Mouse (Mus musculus) fat pad, adult 2 months (tissue): ENCODE results near the gene Mmp28.

Experiments used
- DNase-seq: peaks from one replicate; pipeline ENCODE4 v3.0.0-alpha.2; 2011; ENCODE audit warnings: low read depth, low spot score; ENCODE audit errors: extremely low read depth

The Mmp28 gene

DNA sequence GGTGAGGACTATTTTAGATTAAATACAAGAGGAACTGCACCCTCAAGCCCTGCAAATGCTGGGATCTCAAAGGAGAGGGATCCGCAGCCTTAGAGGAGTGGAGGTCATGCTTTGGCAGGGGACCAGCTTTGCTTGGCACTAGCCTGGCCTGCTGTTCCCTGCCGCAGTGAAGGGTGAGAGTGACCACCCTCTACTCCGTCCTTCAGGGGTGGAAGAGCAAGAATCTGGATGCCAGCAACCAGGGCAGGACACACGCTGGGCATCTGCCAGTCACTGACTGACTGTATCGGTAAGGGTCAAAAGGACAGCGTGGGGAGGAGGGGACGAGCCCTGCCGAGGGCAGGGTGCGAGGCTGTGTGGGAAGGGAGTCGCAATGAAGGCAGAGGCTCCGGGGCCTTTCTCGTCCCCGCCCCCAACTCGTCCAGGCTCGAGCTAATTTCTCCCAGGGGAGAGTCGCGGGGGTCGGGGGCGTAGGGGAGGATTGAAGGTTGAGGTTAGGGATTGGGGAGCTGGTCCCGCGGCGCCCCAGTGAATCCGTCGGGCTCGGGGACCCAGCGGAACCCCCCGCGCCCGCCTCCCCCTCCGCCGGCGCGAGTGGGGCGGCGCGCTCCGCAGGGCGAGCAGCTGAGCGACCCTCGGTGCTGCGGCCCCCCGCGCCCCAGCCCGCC is 53.6 kb downstream of the Mmp28 start, which contains the start of gene Rasl10b:
Rasl10b (plus strand) TSS at position 51 of the 668 bp plus-strand sequence.
- DNase-seq = no peak

DNA sequence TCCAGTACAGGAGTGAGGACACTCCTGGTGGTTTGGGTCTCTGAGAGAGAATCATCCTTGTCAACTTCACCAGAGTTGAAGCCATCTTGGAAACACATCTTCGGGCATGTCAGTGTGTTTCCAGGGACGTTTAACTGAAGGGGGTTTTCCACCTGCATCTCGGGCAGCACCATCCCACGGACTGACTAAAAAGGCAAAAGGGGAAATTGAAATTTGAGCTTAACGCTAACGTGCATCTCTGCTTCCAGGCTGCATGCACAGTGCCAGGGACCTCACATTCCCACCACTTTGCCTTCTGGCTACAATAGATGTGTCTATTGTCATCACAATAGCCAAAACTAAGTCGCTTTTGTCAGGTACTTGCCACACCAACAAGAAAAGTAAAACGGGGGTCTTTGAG is 54.6 kb downstream of the Mmp28 start:
- DNase-seq = no peak

DNA sequence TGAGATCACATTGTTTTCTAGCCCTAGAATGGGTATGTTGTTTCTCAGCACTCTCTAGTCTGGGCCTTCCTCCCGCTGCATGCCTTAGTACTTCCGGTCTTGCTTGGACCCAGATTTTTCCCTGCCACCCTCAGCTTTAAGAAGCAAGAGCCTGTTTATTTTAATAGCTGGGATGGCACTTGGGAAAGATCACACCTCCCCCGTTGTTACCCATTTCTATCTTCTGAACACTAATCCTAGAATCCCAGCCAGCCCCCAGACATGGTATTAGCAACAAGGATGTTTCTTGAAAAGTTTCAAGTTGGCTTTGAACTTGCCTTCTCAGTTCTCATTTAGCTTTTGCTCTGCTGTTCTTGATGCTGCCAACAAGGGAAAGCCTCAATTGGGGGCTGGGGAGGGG is 56.5 kb downstream of the Mmp28 start:
- DNase-seq = no peak

DNA sequence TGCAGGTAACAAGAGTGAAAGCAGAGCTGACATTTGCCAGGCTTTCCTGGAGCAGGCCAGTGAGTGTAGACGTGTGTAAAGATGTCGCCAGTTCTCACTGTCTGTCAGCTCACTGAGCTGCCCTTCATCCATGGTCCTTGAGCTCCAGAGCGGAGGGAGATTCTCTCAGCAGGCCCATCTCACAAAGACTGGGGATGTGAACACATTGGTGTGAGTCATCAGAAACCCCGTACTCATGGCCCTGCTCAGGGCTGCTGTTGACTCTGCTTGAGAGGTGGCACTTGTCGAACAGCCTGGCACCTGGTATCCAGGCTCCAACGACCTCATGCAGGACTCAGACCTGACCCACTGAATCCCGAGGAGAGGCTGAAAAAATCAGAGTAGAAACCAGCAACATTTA is 59.1 kb downstream of the Mmp28 start:
- no peak for DNase-seq

DNA sequence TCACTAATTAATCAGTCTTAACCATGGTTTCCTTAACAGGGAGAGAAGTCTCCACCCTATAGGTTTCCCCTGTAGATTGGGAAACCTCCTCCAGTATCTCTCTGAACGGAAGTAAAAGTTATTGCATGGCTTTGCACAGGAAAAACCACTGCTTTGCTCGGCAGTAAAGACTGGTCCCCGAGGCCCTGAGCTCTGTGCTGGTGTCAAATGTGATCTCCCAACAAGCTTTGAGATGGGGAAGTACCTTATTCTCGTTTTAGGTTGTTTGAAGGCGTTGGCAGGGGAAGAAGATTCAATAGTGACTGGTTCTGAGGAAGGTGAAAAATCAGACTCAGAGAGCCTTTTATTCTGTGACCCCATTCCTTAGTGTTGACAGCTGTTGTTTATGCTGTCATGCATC is 64.1 kb downstream of the Mmp28 start:
- DNase-seq = no peak

DNA sequence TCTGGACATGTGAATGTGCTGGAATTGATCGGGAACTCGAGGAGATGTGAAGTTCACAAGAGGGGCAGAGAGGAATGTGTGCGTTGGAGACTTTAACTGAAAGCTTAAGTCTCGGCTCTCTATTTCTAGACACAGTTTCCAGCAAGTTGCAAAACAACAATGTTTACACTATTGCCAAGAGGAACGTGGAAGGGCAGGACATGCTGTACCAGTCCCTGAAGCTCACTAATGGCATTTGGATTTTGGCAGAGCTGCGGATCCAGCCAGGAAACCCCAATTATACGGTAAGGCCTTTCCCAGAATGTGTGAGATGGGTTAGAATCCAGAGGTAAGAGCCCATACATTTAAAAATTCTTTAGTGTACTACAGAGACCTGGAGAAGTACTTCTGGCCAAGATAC is 65.2 kb downstream of the Mmp28 start:
- DNase-seq = no peak

DNA sequence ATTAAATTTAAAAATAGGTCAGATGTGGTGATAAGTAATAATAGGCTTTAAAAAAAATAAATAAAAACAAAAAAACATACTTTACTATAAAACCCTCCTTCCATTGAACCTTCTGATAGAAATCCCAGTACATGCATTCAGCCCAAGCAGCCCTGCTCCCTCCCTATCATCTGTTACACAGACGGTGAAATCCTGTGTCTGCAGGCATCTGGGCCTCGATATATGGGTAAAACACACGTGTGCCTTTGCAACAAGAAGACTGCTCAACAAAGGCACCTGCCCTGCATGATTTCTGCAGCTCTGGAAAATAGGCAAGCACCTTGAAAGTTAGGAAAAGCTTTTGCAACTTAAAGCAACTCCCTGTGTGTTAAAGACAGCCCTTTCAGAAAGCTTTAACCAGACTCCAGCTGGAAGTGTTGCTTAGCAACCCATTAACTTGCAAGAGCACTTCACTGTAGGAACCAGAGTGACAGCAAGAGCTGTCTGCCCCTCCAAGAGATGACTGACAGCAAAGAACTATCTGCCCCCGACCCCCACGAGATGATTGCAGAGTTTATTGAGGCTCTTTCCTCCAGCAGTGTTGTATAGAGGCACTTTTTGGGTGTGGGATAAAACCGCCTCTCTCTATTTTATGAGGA is 68.0 kb downstream of the Mmp28 start:
- no peak for DNase-seq

DNA sequence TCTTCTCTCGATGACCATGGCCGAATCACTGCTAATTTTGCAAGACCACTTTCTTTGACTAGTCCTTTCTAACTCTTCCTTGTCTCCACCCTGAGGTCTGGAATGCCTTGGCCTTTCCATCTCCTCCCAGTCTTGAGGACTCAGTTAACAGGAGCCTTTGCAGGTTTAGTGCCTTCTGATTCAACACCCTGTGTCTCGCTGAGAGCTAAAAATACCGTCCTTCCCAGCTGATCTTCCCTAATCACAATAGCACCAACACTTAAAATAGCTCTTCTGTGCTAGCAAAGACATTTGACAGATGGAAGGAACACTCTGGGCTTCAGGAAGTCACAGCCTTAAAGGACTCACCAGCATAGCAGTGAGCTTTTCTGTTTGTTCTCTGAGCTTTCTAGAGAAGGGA is 69.8 kb downstream of the Mmp28 start:
- DNase-seq = no peak
